Mouse (Mus musculus): ENCODE results near the gene Klk10.

Gene Klk10

GRCm38 (mm10) chr7:43780746-43781145 is at the start of gene Klk10:
Gene Klk10 (plus strand): TSS chr7:43781035.
- no peak for DNase-seq

- DNase-seq = no peak
These were observed 33.0 kb upstream of the Klk10 start for GRCm38 (mm10) chr7:43747788-43748187.

- DNase-seq = no peak
These were observed 28.0 kb upstream of the Klk10 start for GRCm38 (mm10) chr7:43752806-43753205.

GRCm38 (mm10) chr7:43766484-43766883 is 14.4 kb upstream of the Klk10 start:
- no peak for DNase-seq

GRCm38 (mm10) chr7:43768597-43768996 is 12.2 kb upstream of the Klk10 start, which contains the start of gene Klk12:
Gene Klk12 (plus strand): TSS chr7:43768897.
- no peak for DNase-seq

GRCm38 (mm10) chr7:43769636-43770035 is 11.2 kb upstream of the Klk10 start:
- DNase-seq = no peak

GRCm38 (mm10) chr7:43770701-43771100 is 10.1 kb upstream of the Klk10 start:
- DNase-seq = no peak

GRCm38 (mm10) chr7:43771916-43772315 is 8.9 kb upstream of the Klk10 start:
- no peak for DNase-seq

- DNase-seq = no peak
These were observed 7.9 kb upstream of the Klk10 start for GRCm38 (mm10) chr7:43772901-43773300.

GRCm38 (mm10) chr7:43774364-43774763 is 6.5 kb upstream of the Klk10 start, which contains the start of gene Klk11:
Gene Klk11 (plus strand): TSS chr7:43774604.
- DNase-seq = no peak

GRCm38 (mm10) chr7:43774802-43775201 is 6.0 kb upstream of the Klk10 start:
- DNase-seq = no peak

- no peak for DNase-seq
These were observed 5.4 kb upstream of the Klk10 start for GRCm38 (mm10) chr7:43775311-43776057.

GRCm38 (mm10) chr7:43776506-43776905 is 4.3 kb upstream of the Klk10 start:
- no peak for DNase-seq

- DNase-seq = no peak
These were observed 3.4 kb upstream of the Klk10 start for GRCm38 (mm10) chr7:43777423-43777822.

GRCm38 (mm10) chr7:43778176-43778970 is 2.5 kb upstream of the Klk10 start:
- no peak for DNase-seq

GRCm38 (mm10) chr7:43780241-43780640 is 594 bp upstream of the Klk10 start:
- DNase-seq = no peak

- DNase-seq = no peak
These were observed 706 bp downstream of the Klk10 start for GRCm38 (mm10) chr7:43781541-43781940.

- peak; percentile 59 for DNase-seq
These were observed 1.7 kb downstream of the Klk10 start for GRCm38 (mm10) chr7:43782275-43783265.

- no peak for DNase-seq
These were observed 4.5 kb downstream of the Klk10 start for GRCm38 (mm10) chr7:43785286-43785685.

GRCm38 (mm10) chr7:43788096-43788495 is 7.3 kb downstream of the Klk10 start:
- no peak for DNase-seq

GRCm38 (mm10) chr7:43789295-43789694 is 8.5 kb downstream of the Klk10 start:
- DNase-seq = no peak

GRCm38 (mm10) chr7:43791591-43791990 is 10.8 kb downstream of the Klk10 start, which contains the start of gene Klk9:
Gene Klk9 (plus strand): TSS chr7:43791891.
- DNase-seq = no peak

GRCm38 (mm10) chr7:43796355-43796754 is 15.5 kb downstream of the Klk10 start:
- no peak for DNase-seq
